Mouse (Mus musculus) right cerebral cortex, postnatal 14 days (tissue): ENCODE data around the gene Arel1.
A peak's percentile ranks its signal among the peaks of the same experiment; 100 is the strongest.

Experiments
- DNase-seq: peaks from one replicate; pipeline ENCODE4 v3.0.0; 2022

The Arel1 gene

GRCm38 (mm10) chr12:84970428-84971096 is at the start of gene Arel1, which contains the start of gene Fcf1:
Arel1 (minus strand) TSS chr12:84970900.
Fcf1 (plus strand) TSS chr12:84970897.
- DNase-seq: peak; percentile 88

GRCm38 (mm10) chr12:85012185-85012584 is 41.5 kb upstream of the Arel1 start:
- DNase-seq: no peak

GRCm38 (mm10) chr12:85010541-85010940 is 39.8 kb upstream of the Arel1 start:
- no peak for DNase-seq

GRCm38 (mm10) chr12:85009776-85010175 is 39.1 kb upstream of the Arel1 start:
- DNase-seq: no peak

GRCm38 (mm10) chr12:85007021-85007420 is 36.3 kb upstream of the Arel1 start:
- no peak for DNase-seq

GRCm38 (mm10) chr12:85006206-85006605 is 35.5 kb upstream of the Arel1 start:
- no peak for DNase-seq

- DNase-seq: no peak
These were observed 28.4 kb upstream of the Arel1 start for GRCm38 (mm10) chr12:84999053-84999452.

GRCm38 (mm10) chr12:84996501-84997398 is 26.1 kb upstream of the Arel1 start:
- peak; percentile 68 for DNase-seq

- peak; percentile 98 for DNase-seq
These were observed 25.4 kb upstream of the Arel1 start, which contains the start of gene Ylpm1 for GRCm38 (mm10) chr12:84996083-84996496. Ylpm1 (plus strand) TSS chr12:84996321.

GRCm38 (mm10) chr12:84995112-84995761 is 24.5 kb upstream of the Arel1 start:
- DNase-seq: no peak

- no peak for DNase-seq
These were observed 18.8 kb upstream of the Arel1 start for GRCm38 (mm10) chr12:84989456-84989855.

- DNase-seq: no peak
These were observed 8.7 kb upstream of the Arel1 start for GRCm38 (mm10) chr12:84979264-84979862.

GRCm38 (mm10) chr12:84969656-84970427 is 858 bp downstream of the Arel1 start:
- no peak for DNase-seq

- DNase-seq: no peak
These were observed 1.7 kb downstream of the Arel1 start for GRCm38 (mm10) chr12:84968831-84969655.

GRCm38 (mm10) chr12:84962606-84963005 is 8.1 kb downstream of the Arel1 start:
- no peak for DNase-seq

GRCm38 (mm10) chr12:84958794-84959356 is 11.8 kb downstream of the Arel1 start:
- DNase-seq: no peak

GRCm38 (mm10) chr12:84956317-84956716 is 14.4 kb downstream of the Arel1 start:
- no peak for DNase-seq

- no peak for DNase-seq
These were observed 18.3 kb downstream of the Arel1 start for GRCm38 (mm10) chr12:84952351-84952750.

- DNase-seq: no peak
These were observed 19.2 kb downstream of the Arel1 start for GRCm38 (mm10) chr12:84951531-84951930.

GRCm38 (mm10) chr12:84950763-84951162 is 19.9 kb downstream of the Arel1 start:
- no peak for DNase-seq
